Mouse (Mus musculus): ENCODE results near the gene Pnpla2.

- no peak for TF ChIP-seq CTCF (IDR thresholded peaks at IDR 0.05; ENCODE audit: control insufficient read depth, insufficient read depth, insufficient replicate concordance, low read depth, low read length)
- TF ChIP-seq POLR2A (IDR thresholded peaks at IDR 0.05; ENCODE audit: control insufficient read depth, low read depth, low read length): no peak
Measured at GRCm38 (mm10) chr7:141495940-141496339, 40.9 kb downstream of the Pnpla2 start.
